Mouse (Mus musculus) megakaryocyte, embryonic 14.5 days (primary cell): ENCODE measurements around the gene Dnase1l1.

Experiments used
- FLI1 ChIP-seq: IDR thresholded peaks from 2 replicates; pipeline ENCODE4 v1.6.1; 2012; ENCODE audit warnings: low read length, inconsistent platforms, mixed read lengths
- GATA1 ChIP-seq: IDR thresholded peaks from 3 replicates; pipeline ENCODE4 v1.6.1; 2012; ENCODE audit warnings: mixed read lengths, low read length, inconsistent platforms, borderline replicate concordance

- TF ChIP-seq GATA1 (no peak), FLI1 (no peak)
Measured at GRCm38 (mm10) chrX:74328725-74329161, 46.6 kb upstream of the Dnase1l1 start, which contains the start of gene Plxna3.
